Mouse (Mus musculus) liver, embryonic 14.5 days (tissue): ENCODE measurements around the gene Btg1. TPM values are rescaled to one million over a fixed set of nuclear protein-coding genes. Genes with fewer than 3 reads are reported as not detected.

Experiments
- ATAC-seq: fragments of 200-750 bp; cut with Nextera tagmentation; 2 replicates; pipeline ENCODE4 v1.8.0; 2017; ENCODE audit warnings: moderate number of reproducible peaks, mild to moderate bottlenecking, moderate library complexity; ENCODE audit not compliant: insufficient read depth
- DNase-seq, 3 experiments: peaks; one replicate each; pipeline ENCODE4 v3.0.0-alpha.2; 2012 to 2013; ENCODE audit warnings: low read depth in 3 of 3, low spot score in 3 of 3
- H3K27ac ChIP-seq: fragments of 300-500 bp; sonication (generic); 2 replicates; pipeline ENCODE4 v1.5.1; 2014; ENCODE audit warnings: moderate library complexity, mild to moderate bottlenecking, control low read depth, inconsistent platforms
- H3K27me3 ChIP-seq: fragments of 300-500 bp; sonication (generic); 2 replicates; pipeline ENCODE4 v1.6.1; 2014; ENCODE audit warnings: mild to moderate bottlenecking, low read length, moderate library complexity; ENCODE audit not compliant: control insufficient read depth, insufficient read depth
- H3K36me3 ChIP-seq: fragments of 300-500 bp; sonication (generic); replicated peaks from 2 replicates; pipeline ENCODE4 v1.6.1; 2014; ENCODE audit warnings: low read depth; ENCODE audit not compliant: control insufficient read depth, insufficient read depth
- H3K4me1 ChIP-seq, 2 experiments: fragments of 200-500 bp in 1 of 2; fragments of 300-500 bp in 1 of 2; sonication (generic) in 1 of 2; replicated peaks; 2 replicates each; pipeline ENCODE4 v1.6.1; 2012 to 2014; ENCODE audit warnings: antibody characterized with exemption in 1 of 2, inconsistent platforms in 1 of 2, low read length in 1 of 2; ENCODE audit not compliant: control insufficient read depth in 2 of 2, insufficient read depth in 2 of 2
- H3K4me2 ChIP-seq: fragments of 300-500 bp; sonication (generic); 2 replicates; pipeline ENCODE4 v1.6.1; 2014; ENCODE audit warnings: low read depth, mild to moderate bottlenecking, control low read depth, moderate library complexity
- H3K4me3 ChIP-seq, 2 experiments: fragments of 200-500 bp in 1 of 2; fragments of 300-500 bp in 1 of 2; sonication (generic) in 1 of 2; 2 replicates each; pipeline ENCODE4 v1.5.1; 2012 to 2014; ENCODE audit warnings: low read depth in 2 of 2, low read length in 2 of 2, mild to moderate bottlenecking in 2 of 2, control low read depth in 1 of 2, inconsistent platforms in 1 of 2, moderate library complexity in 1 of 2; ENCODE audit not compliant: insufficient read depth in 1 of 2
- H3K9ac ChIP-seq: fragments of 300-500 bp; sonication (generic); replicated peaks from 2 replicates; pipeline ENCODE4 v1.6.1; 2014; ENCODE audit warnings: mild to moderate bottlenecking, control low read depth, moderate library complexity
- H3K9me3 ChIP-seq: fragments of 300-500 bp; sonication (generic); 2 replicates; pipeline ENCODE4 v1.6.1; 2016; ENCODE audit warnings: low read length, mixed read lengths; ENCODE audit not compliant: control insufficient read depth
- CTCF ChIP-seq: IDR thresholded peaks from 2 replicates; pipeline ENCODE4 v1.5.1; 2016; ENCODE audit warnings: antibody characterized with exemption, low read depth, control low read depth
- EP300 ChIP-seq: IDR thresholded peaks from 2 replicates; pipeline ENCODE4 v1.6.1; 2016; ENCODE audit warnings: antibody characterized with exemption, low read depth
- WGBS: fragments of 180-500 bp; shearing (Covaris S2); extraction: QIAGEN DNeasy Blood & Tissue Kit; methylation state at CpG from one replicate; pipeline ENCODE4 v1.1.7; 2014; ENCODE audit not compliant: insufficient replicate concordance; 5-methylcytosine and 5-hydroxymethylcytosine counted together
- polyA plus RNA-seq, 2 experiments: library from polyadenylated mRNA; depleted of rRNA in 1 of 2; stranded (reverse) in 1 of 2; unstranded in 1 of 2; fragments of >200 nt; fragmentation: Nextera tagmentation in 1 of 2; extraction: Ambion mirVana in 1 of 2; gene quantifications; 2 replicates each; pipeline versions ENCODE4 v1.2.1 to v1.2.3; 2012 to 2014

Gene Btg1
- polyA plus RNA-seq, 2 experiments: 2.7 to 7.9 TPM

GRCm38 (mm10) chr10:96646867-96647462, 30.2 kb downstream of the Btg1 start:
- H3K4me3 ChIP-seq: no peak overlapping the region
- peak overlapping the region; percentile 29; the same call in 1 of the 2 replicates for H3K4me2 ChIP-seq
- H3K27me3 ChIP-seq: no peaks in the 10 kb centered on the region
- no peaks in the 10 kb centered on the region for H3K9me3 ChIP-seq
- no peaks in the 10 kb centered on the region for H3K4me1 ChIP-seq
- DNase-seq: no peak
- ATAC-seq: no peak
- no peak for TF ChIP-seq CTCF
- no peak overlapping the region for H3K9ac ChIP-seq
- H3K36me3 ChIP-seq: no peaks in the 10 kb centered on the region
- 45% methylated on average over 5 of the region's 5 CpGs for WGBS
- no peak overlapping the region for H3K27ac ChIP-seq

- Histone ChIP-seq H3K27ac (no peak overlapping the region), H3K9ac (no peak overlapping the region), H3K4me2 (no peak overlapping the region), H3K4me3 (no peak overlapping the region), H3K4me1 (peaks cover 0 to under 1% of the 10 kb centered on the region in 2 experiments; a peak in 1 of 4 replicates), H3K9me3 (no peaks in the 10 kb centered on the region), H3K36me3 (no peaks in the 10 kb centered on the region), H3K27me3 (no peaks in the 10 kb centered on the region)
- TF ChIP-seq CTCF (no peak), EP300 (no peak)
- no peak for DNase-seq
- WGBS: 24% methylated on average over 3 of the region's 3 CpGs
- ATAC-seq: no peak
Observed at GRCm38 (mm10) chr10:96648161-96648561, 31.4 kb downstream of the Btg1 start.

GRCm38 (mm10) chr10:96649524-96649923, 32.7 kb downstream of the Btg1 start:
- Histone ChIP-seq H3K4me3 (no peak overlapping the region), H3K4me2 (no peak overlapping the region), H3K27me3 (no peaks in the 10 kb centered on the region), H3K36me3 (no peaks in the 10 kb centered on the region), H3K9ac (no peak overlapping the region), H3K27ac (no peak overlapping the region), H3K4me1 (peaks cover 0 to 3% of the 10 kb centered on the region in 2 experiments; a peak in 1 of 4 replicates), H3K9me3 (no peaks in the 10 kb centered on the region)
- 40% methylated on average over 3 of the region's 3 CpGs for WGBS
- no peak for DNase-seq
- TF ChIP-seq CTCF: no peak
- no peak for TF ChIP-seq EP300
- ATAC-seq: no peak

GRCm38 (mm10) chr10:96652372-96652771, 35.6 kb downstream of the Btg1 start:
- WGBS: 82% methylated on average over 2 of the region's 2 CpGs
- TF ChIP-seq CTCF (no peak), EP300 (no peak)
- no peak overlapping the region for H3K27ac ChIP-seq

GRCm38 (mm10) chr10:96653030-96653429, 36.2 kb downstream of the Btg1 start:
- Histone ChIP-seq H3K9ac (no peak overlapping the region), H3K9me3 (no peaks in the 10 kb centered on the region), H3K27me3 (no peaks in the 10 kb centered on the region), H3K27ac (no peak overlapping the region), H3K4me1 (peaks cover 0 to 4% of the 10 kb centered on the region in 2 experiments; a peak in 1 of 4 replicates), H3K36me3 (no peaks in the 10 kb centered on the region), H3K4me2 (no peak overlapping the region), H3K4me3 (no peak overlapping the region)
- ATAC-seq (no peak), DNase-seq (no peak)
- TF ChIP-seq EP300 (no peak), CTCF (no peak)
- 55% methylated on average over 5 of the region's 5 CpGs for WGBS

More at GRCm38 (mm10) chr10:96652372-96652771, 35.6 kb downstream of the Btg1 start:
- no peaks in the 10 kb centered on the region for H3K27me3 ChIP-seq
- H3K9ac ChIP-seq: no peak overlapping the region
- H3K4me1 ChIP-seq: peaks cover 0 to 4% of the 10 kb centered on the region in 2 experiments; a peak in 1 of 4 replicates
- no peak for DNase-seq
- ATAC-seq: no peak
- no peak overlapping the region for H3K4me2 ChIP-seq
- H3K9me3 ChIP-seq: no peaks in the 10 kb centered on the region
- H3K4me3 ChIP-seq: no peak overlapping the region
- H3K36me3 ChIP-seq: no peaks in the 10 kb centered on the region
